Mouse (Mus musculus) midbrain, embryonic 13.5 days (tissue): ENCODE measurements around the gene Gm10577. TPM values are rescaled to one million over a fixed set of nuclear protein-coding genes. Genes with fewer than 3 reads are reported as not detected.

ENCODE experiments used
- ATAC-seq: fragments of 200-750 bp; cut with Nextera tagmentation; 2 replicates; pipeline ENCODE4 v1.8.0; 2017; ENCODE audit warnings: mild to moderate bottlenecking, moderate TSS enrichment, moderate library complexity
- H3K27ac ChIP-seq: fragments of 300-500 bp; sonication (generic); 2 replicates; pipeline ENCODE4 v1.5.1; 2015; ENCODE audit warnings: inconsistent platforms, mild to moderate bottlenecking, moderate library complexity
- H3K27me3 ChIP-seq: fragments of 300-500 bp; sonication (generic); 2 replicates; pipeline ENCODE4 v1.6.1; 2015; ENCODE audit warnings: mild to moderate bottlenecking, inconsistent platforms
- H3K36me3 ChIP-seq: fragments of 300-500 bp; sonication (generic); 2 replicates; pipeline ENCODE4 v1.6.1; 2015; ENCODE audit warnings: mild to moderate bottlenecking, inconsistent platforms
- H3K4me1 ChIP-seq: fragments of 300-500 bp; sonication (generic); replicated peaks from 2 replicates; pipeline ENCODE4 v1.6.1; 2015; ENCODE audit warnings: inconsistent platforms
- H3K4me2 ChIP-seq: fragments of 300-500 bp; sonication (generic); replicated peaks from 2 replicates; pipeline ENCODE4 v1.6.1; 2015; ENCODE audit warnings: moderate library complexity, mild to moderate bottlenecking, inconsistent platforms
- H3K4me3 ChIP-seq: fragments of 300-500 bp; sonication (generic); replicated peaks from 2 replicates; pipeline ENCODE4 v1.5.1; 2015; ENCODE audit warnings: mild to moderate bottlenecking, inconsistent platforms
- H3K9ac ChIP-seq: fragments of 300-500 bp; sonication (generic); replicated peaks from 2 replicates; pipeline ENCODE4 v1.6.1; 2015; ENCODE audit warnings: mild to moderate bottlenecking, inconsistent platforms
- H3K9me3 ChIP-seq: fragments of 300-500 bp; sonication (generic); 2 replicates; pipeline ENCODE4 v1.6.1; 2016; ENCODE audit warnings: mild to moderate bottlenecking, inconsistent platforms
- WGBS: fragments of 180-500 bp; shearing (Covaris S2); methylation state at CpG from one replicate; pipeline ENCODE4 v1.1.7; 2015; 5-methylcytosine and 5-hydroxymethylcytosine counted together
- polyA plus RNA-seq: library from polyadenylated mRNA; unstranded; fragments of >200 nt; fragmentation: Nextera tagmentation; extraction: Ambion mirVana; gene quantifications from 2 replicates; pipeline ENCODE4 v1.2.1, GENCODE M21; 2015

Gene Gm10577
- not detected in 2 replicates for polyA plus RNA-seq

DNA sequence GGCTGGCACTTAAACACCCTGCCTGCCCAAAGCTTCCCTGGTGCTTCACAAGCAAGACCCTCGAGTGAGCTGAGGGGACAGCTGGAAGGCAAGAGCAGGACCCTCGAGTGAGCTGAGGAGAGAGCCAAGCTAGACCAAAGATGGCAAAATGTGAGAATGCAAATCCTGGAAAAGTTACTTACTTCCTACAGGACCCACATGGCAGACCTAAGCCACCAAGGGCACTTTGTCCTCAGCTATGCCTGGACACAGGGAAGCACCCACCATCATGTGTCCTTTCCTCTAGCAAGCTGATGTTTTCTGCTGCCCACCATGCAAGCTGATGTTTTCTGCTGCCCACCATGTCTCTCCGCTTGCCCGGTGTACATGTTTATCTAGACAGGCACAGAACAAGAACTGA is at the start of gene Gm10577:
TSS of gene Gm10577 (minus strand) at position 101 of the 400 bp plus-strand sequence.
- Histone ChIP-seq H3K4me2 (no peak within 1 kb of the TSS), H3K9ac (no peak within 1 kb of the TSS), H3K36me3 (no peaks in the 10 kb centered on the region), H3K4me1 (no peaks in the 10 kb centered on the region), H3K27ac (no peak within 1 kb of the TSS), H3K4me3 (no peak within 1 kb of the TSS), H3K27me3 (no peaks in the 10 kb centered on the region), H3K9me3 (peaks cover 14% of the 10 kb centered on the region)
- 87% methylated on average over 4 of the region's 4 CpGs for WGBS
- ATAC-seq = no peak

DNA sequence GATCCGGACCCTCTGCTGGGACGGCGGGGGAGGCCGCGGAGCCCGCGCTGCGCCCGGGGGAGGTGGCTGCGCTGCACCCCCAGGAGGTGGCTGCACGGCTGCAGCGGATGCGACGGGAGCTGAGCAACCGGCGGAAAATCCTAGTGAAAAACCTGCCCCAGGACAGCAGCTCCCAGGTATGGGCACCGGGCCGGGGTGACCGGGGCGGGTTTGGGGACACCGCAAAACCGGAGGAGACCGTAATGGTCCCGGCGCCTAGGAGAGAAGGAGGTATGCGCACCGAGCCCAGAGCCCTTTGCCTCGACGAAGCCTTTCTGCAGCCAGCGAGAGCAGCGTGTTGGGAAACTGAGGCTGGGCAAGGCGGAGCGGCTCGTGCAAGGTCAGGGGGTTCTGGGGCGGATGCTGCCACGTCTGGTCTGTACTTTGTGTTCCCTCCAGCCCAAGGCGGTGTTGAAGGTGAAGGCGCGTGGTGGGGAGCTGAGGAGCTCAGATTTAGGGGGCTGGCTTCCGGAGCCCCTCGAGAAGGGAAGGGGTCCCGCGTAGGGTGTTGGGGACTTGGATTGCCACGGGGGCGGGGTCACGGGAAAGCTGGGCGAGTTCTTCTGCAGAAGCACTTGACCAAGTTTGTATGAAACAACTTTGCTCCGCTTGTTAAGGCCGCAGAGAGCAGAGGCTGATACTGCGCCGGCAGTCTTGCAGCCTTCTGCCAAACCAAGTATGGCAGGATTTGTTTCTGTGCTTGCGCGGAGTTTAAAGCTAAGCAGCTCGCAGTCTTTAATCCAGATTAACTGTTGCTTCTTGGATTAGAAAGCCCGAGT is 48.9 kb upstream of the Gm10577 start:
- H3K9me3 ChIP-seq = no peaks in the 10 kb centered on the region
- H3K27me3 ChIP-seq = peaks cover 10% of the 10 kb centered on the region
- WGBS = under 1% methylated on average over 55 of the region's 55 CpGs
- H3K4me1 ChIP-seq = peaks cover 12% of the 10 kb centered on the region
- peak overlapping the region; percentile 79 for H3K4me2 ChIP-seq
- H3K27ac ChIP-seq = no peak overlapping the region
- ATAC-seq = peak; percentile 82
- H3K9ac ChIP-seq = peak overlapping the region; percentile 87
- no peaks in the 10 kb centered on the region for H3K36me3 ChIP-seq
- peak overlapping the region; percentile 79 for H3K4me3 ChIP-seq

GRCm38 (mm10) chr4:101068786-101069153 is 48.3 kb upstream of the Gm10577 start, which contains the start of gene Raver2:
Gene Raver2, plus strand, starts transcription at chr4:101068983.
- H3K4me3 ChIP-seq = peak within 1 kb of the TSS; percentile 79
- H3K4me2 ChIP-seq = peak within 1 kb of the TSS; percentile 79
- peak; percentile 88 for ATAC-seq
- no peaks in the 10 kb centered on the region for H3K36me3 ChIP-seq
- peak within 1 kb of the TSS; percentile 87 for H3K9ac ChIP-seq
- WGBS = under 1% methylated on average over 52 of the region's 54 CpGs
- H3K4me1 ChIP-seq = peaks cover 12% of the 10 kb centered on the region
- peaks cover 10% of the 10 kb centered on the region for H3K27me3 ChIP-seq
- H3K9me3 ChIP-seq = no peaks in the 10 kb centered on the region
- no peak within 1 kb of the TSS for H3K27ac ChIP-seq

GRCm38 (mm10) chr4:101066401-101066800 is 45.9 kb upstream of the Gm10577 start:
- 58% methylated on average over 5 of the region's 5 CpGs for WGBS
- Histone ChIP-seq H3K27ac (no peak overlapping the region), H3K9me3 (no peaks in the 10 kb centered on the region), H3K4me3 (no peak overlapping the region), H3K27me3 (peaks cover 10% of the 10 kb centered on the region), H3K4me1 (peaks cover 12% of the 10 kb centered on the region), H3K4me2 (no peak overlapping the region), H3K9ac (no peak overlapping the region), H3K36me3 (no peaks in the 10 kb centered on the region)
- no peak for ATAC-seq

GRCm38 (mm10) chr4:101062146-101062545 is 41.6 kb upstream of the Gm10577 start:
- no peak for ATAC-seq
- Histone ChIP-seq H3K36me3 (no peaks in the 10 kb centered on the region), H3K4me2 (no peak overlapping the region), H3K4me3 (no peak overlapping the region), H3K27ac (no peak overlapping the region), H3K9me3 (no peaks in the 10 kb centered on the region), H3K9ac (no peak overlapping the region), H3K27me3 (no peaks in the 10 kb centered on the region; the same call in 1 of the 2 replicates), H3K4me1 (no peaks in the 10 kb centered on the region)
- 76% methylated on average over 2 of the region's 2 CpGs for WGBS

GRCm38 (mm10) chr4:101046576-101046975 is 26.1 kb upstream of the Gm10577 start:
- H3K9ac ChIP-seq = no peak overlapping the region
- no peak overlapping the region for H3K4me2 ChIP-seq
- WGBS = 80% methylated on average over 4 of the region's 4 CpGs
- no peak overlapping the region for H3K27ac ChIP-seq
- no peak for ATAC-seq
- H3K36me3 ChIP-seq = no peaks in the 10 kb centered on the region
- no peaks in the 10 kb centered on the region for H3K9me3 ChIP-seq
- no peaks in the 10 kb centered on the region for H3K4me1 ChIP-seq
- no peaks in the 10 kb centered on the region for H3K27me3 ChIP-seq
- no peak overlapping the region for H3K4me3 ChIP-seq

- no peaks in the 10 kb centered on the region for H3K9me3 ChIP-seq
- H3K4me3 ChIP-seq = no peak overlapping the region
- no peaks in the 10 kb centered on the region for H3K4me1 ChIP-seq
- no peak overlapping the region for H3K4me2 ChIP-seq
- ATAC-seq = no peak
- no peak overlapping the region for H3K9ac ChIP-seq
- H3K27ac ChIP-seq = no peak overlapping the region
- no peaks in the 10 kb centered on the region for H3K27me3 ChIP-seq
- H3K36me3 ChIP-seq = no peaks in the 10 kb centered on the region
Observed at GRCm38 (mm10) chr4:101044149-101044548, 23.7 kb upstream of the Gm10577 start.

DNA sequence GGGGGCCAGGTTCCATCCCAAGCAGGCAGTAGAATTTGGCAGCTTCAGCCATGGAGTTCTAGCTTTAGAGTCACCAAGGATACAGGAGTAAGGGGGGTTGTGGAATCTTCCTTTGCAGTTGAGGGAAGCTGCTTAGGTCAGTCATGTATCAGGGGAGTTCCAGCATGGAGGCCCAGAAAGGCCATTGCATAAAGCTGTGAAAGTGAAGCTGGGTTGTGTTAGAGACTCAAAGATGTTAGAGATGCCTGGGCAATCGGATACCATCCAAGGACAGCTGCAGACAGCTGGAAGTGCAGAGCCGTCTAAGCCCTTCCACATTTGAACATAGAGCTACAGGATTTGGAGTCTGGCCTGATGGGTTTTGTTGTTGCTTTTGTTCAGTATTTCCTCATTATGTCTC is 23.2 kb upstream of the Gm10577 start:
- no peaks in the 10 kb centered on the region for H3K9me3 ChIP-seq
- no peaks in the 10 kb centered on the region for H3K36me3 ChIP-seq
- no peaks in the 10 kb centered on the region for H3K27me3 ChIP-seq
- H3K9ac ChIP-seq = no peak overlapping the region
- H3K27ac ChIP-seq = no peak overlapping the region
- WGBS = 92% methylated on average over 2 of the region's 2 CpGs
- no peak for ATAC-seq
- no peaks in the 10 kb centered on the region for H3K4me1 ChIP-seq
- no peak overlapping the region for H3K4me2 ChIP-seq
- H3K4me3 ChIP-seq = no peak overlapping the region

DNA sequence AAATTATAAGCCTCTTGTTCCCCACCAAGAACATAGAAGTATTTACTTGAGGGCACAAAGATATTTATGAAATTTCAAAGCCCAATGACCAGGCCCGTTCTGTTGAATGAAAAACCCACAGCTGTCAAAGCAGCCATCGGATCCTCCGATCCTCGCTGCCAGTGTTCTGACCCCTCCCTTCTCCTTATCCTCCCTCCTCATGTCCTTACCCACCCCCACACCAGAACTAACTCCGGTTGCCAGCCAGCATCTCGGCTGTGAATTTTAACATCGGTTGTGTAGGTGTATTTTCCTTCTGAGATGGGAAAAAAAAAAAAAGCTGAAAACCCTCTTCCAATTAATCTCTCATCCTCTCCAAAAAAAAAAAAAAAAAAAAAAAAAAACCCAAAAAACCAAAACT is 16.7 kb upstream of the Gm10577 start:
- 61% methylated on average over 7 of the region's 7 CpGs for WGBS
- Histone ChIP-seq H3K4me1 (no peaks in the 10 kb centered on the region), H3K27me3 (no peaks in the 10 kb centered on the region), H3K36me3 (no peaks in the 10 kb centered on the region), H3K4me2 (no peak overlapping the region), H3K9me3 (no peaks in the 10 kb centered on the region), H3K27ac (no peak overlapping the region), H3K9ac (no peak overlapping the region), H3K4me3 (no peak overlapping the region)
- no peak for ATAC-seq

DNA sequence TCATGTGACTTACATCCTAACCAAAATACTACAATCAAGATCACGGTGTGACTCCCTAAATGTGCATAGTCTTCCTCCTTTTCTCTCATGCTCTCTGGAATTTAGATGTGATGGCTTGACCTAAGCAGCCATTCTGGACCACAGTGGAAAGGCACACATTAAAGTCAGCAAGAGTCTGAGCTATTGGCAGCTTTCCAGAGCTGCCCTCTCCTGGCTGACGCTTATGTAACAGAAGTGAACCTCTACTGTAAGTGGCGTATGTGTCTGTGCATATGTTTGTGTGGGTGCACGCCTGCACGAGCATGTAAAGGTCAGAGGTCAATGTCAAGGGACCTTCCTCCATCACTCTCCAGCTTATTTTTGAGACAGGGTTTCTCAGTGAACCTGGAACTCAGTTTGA is 14.6 kb upstream of the Gm10577 start:
- Histone ChIP-seq H3K27me3 (no peaks in the 10 kb centered on the region), H3K9me3 (no peaks in the 10 kb centered on the region), H3K36me3 (no peaks in the 10 kb centered on the region), H3K4me3 (no peak overlapping the region), H3K4me1 (no peaks in the 10 kb centered on the region), H3K9ac (no peak overlapping the region), H3K4me2 (no peak overlapping the region), H3K27ac (no peak overlapping the region)
- 89% methylated on average over 5 of the region's 5 CpGs for WGBS
- no peak for ATAC-seq

GRCm38 (mm10) chr4:101033047-101033446 is 12.6 kb upstream of the Gm10577 start:
- no peaks in the 10 kb centered on the region for H3K9me3 ChIP-seq
- WGBS = 85% methylated on average over 3 of the region's 3 CpGs

DNA sequence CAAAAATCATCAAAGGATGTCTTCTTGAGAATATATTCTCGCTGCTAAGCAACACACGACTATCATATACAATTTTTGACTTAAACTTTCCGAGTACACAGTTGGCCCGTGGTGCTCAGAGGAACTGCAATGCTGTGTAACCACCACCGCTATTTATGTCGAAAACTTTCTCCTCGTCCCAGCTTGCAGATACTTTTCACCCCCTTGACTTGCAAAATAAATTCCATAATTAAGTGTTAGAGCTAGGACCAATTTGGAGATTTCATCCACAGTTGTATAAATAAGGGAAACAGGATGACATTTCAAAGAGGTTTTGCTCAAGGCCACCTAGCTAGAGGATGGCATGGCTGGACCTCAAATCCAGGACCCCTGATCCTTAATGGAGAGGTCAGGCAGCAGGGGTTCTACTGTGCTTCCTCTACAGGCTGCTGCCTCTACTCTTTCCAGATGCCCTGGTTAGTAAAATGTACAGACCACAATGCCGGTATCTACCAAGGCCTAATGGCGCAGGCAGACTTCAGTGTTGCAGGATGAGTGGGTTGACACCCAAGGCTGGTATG is 7.4 kb upstream of the Gm10577 start:
- WGBS = 91% methylated on average over 9 of the region's 9 CpGs
- no peak overlapping the region for H3K9ac ChIP-seq
- no peak for ATAC-seq

More at GRCm38 (mm10) chr4:101033047-101033446, 12.6 kb upstream of the Gm10577 start:
- Histone ChIP-seq H3K27ac (no peak overlapping the region), H3K4me1 (no peaks in the 10 kb centered on the region), H3K27me3 (no peaks in the 10 kb centered on the region), H3K9ac (no peak overlapping the region), H3K4me2 (no peak overlapping the region), H3K36me3 (no peaks in the 10 kb centered on the region), H3K4me3 (no peak overlapping the region)
- ATAC-seq = no peak

More for the DNA sequence above, 7.4 kb upstream of the Gm10577 start:
- H3K4me3 ChIP-seq = no peak overlapping the region
- H3K9me3 ChIP-seq = peaks cover 4% of the 10 kb centered on the region
- no peak overlapping the region for H3K4me2 ChIP-seq
- H3K27me3 ChIP-seq = no peaks in the 10 kb centered on the region
- H3K4me1 ChIP-seq = peaks cover 7% of the 10 kb centered on the region; the same call in 1 of the 2 replicates
- no peak overlapping the region for H3K27ac ChIP-seq
- no peaks in the 10 kb centered on the region for H3K36me3 ChIP-seq
